In genomic region chr13:56132941-56133340, GRCm38 (mm10) we compare ENCODE assay signal across 9 mouse cellular contexts. TPM values are rescaled to one million over a fixed set of nuclear protein-coding genes. Genes with fewer than 3 reads are reported as not detected.
DNase-seq lines count a peak whose midpoint lies in the region; ATAC-seq and TF ChIP-seq lines count a peak whose summit lies in the region.
"Had no signal": no experiment of that assay in that cellular context is flagged by ENCODE, and none has a peak within 500 bp of the region (broad histone marks: within the 10 kb centered on the region; RNA-seq: fewer than 3 reads in every experiment).

No protein-coding gene starts in this region.

- no peak for DNase-seq in hindbrain, embryonic 14.5 days (ENCODE audit: low spot score)
- no peak for DNase-seq in spleen, adult 2 months (ENCODE audit: low read depth in 1 of 2, low spot score in 2 of 2)
- no peak for DNase-seq in spleen, postnatal 36 days (ENCODE audit: low spot score in 2 of 2)
- no peak for DNase-seq in limb, embryonic 11.5 days (ENCODE audit: low spot score)
- DNase-seq in left cerebral cortex, adult 11 months (ENCODE audit: low spot score): no peak
- no peak for DNase-seq in embryo, embryonic 11 days
- DNase-seq: adrenal gland, postnatal 25 days; kidney, adult 8-10 months had no signal

- H3K4me1 ChIP-seq in hindbrain, embryonic 14.5 days (replicated peaks; ENCODE audit: control insufficient read depth, insufficient read depth, low read length): peaks cover 21% of the 10 kb centered on the region
- peaks cover 21% of the 10 kb centered on the region for H3K4me1 ChIP-seq in hindbrain, embryonic 16.5 days (ENCODE audit: control insufficient read depth, insufficient read depth, low read depth, low read length)
- peaks cover 30% of the 10 kb centered on the region; the same call in 1 of the 2 replicates for H3K4me1 ChIP-seq in spleen, adult 2 months (ENCODE audit: control insufficient read depth, insufficient read depth, insufficient read length)
- peaks cover 26% of the 10 kb centered on the region for H3K4me1 ChIP-seq in limb, embryonic 11.5 days (ENCODE audit: control insufficient read depth, insufficient read depth, low read length)

- no peak overlapping the region for H3K27ac ChIP-seq in hindbrain, embryonic 14.5 days
- no peak overlapping the region for H3K27ac ChIP-seq in hindbrain, embryonic 16.5 days (ENCODE audit: low read depth, low read length)
- H3K27ac ChIP-seq in spleen, adult 2 months (ENCODE audit: insufficient read depth, low read length): peak overlapping the region; percentile 11
- no peak overlapping the region for H3K27ac ChIP-seq in limb, embryonic 11.5 days (replicated peaks; ENCODE audit: low read depth, low read length)

- no peak overlapping the region for H3K9ac ChIP-seq in hindbrain, embryonic 14.5 days
- H3K9ac ChIP-seq in hindbrain, embryonic 16.5 days (ENCODE audit: low read depth, low read length): no peak overlapping the region
- H3K9ac ChIP-seq in limb, embryonic 11.5 days (ENCODE audit: low read length): no peak overlapping the region

- no peak overlapping the region for H3K4me3 ChIP-seq in hindbrain, embryonic 14.5 days (replicated peaks; ENCODE audit: low read length)
- no peak overlapping the region for H3K4me3 ChIP-seq in hindbrain, embryonic 16.5 days (ENCODE audit: low read length)
- no peak overlapping the region; the same call in 1 of the 2 replicates for H3K4me3 ChIP-seq in spleen, adult 2 months (ENCODE audit: extremely low read depth, insufficient read depth, insufficient read length)
- H3K4me3 ChIP-seq in limb, embryonic 11.5 days (ENCODE audit: low read depth, low read length): peak overlapping the region; percentile 98; the same call in 1 of the 2 replicates

- no peak for TF ChIP-seq CTCF in spleen, adult 2 months (IDR thresholded peaks at IDR 0.05; ENCODE audit: extremely low read depth, insufficient read depth, insufficient read length, insufficient replicate concordance)

- ATAC-seq in hindbrain, embryonic 14.5 days (ENCODE audit: low FRiP score): no peak
- ATAC-seq in hindbrain, embryonic 16.5 days: no peak
- ATAC-seq in limb, embryonic 11.5 days (ENCODE audit: insufficient number of reproducible peaks, low FRiP score, low TSS enrichment, low read depth): no peak

- H3K27me3 ChIP-seq in hindbrain, embryonic 14.5 days (ENCODE audit: control insufficient read depth, insufficient read depth, low read length): no peaks in the 10 kb centered on the region
- H3K27me3 ChIP-seq in hindbrain, embryonic 16.5 days (replicated peaks; ENCODE audit: control insufficient read depth, insufficient read depth, low read length): no peaks in the 10 kb centered on the region
- H3K27me3 ChIP-seq in spleen, adult 2 months (ENCODE audit: control insufficient read depth, insufficient read depth, low read length): no peaks in the 10 kb centered on the region
- no peaks in the 10 kb centered on the region for H3K27me3 ChIP-seq in limb, embryonic 11.5 days (ENCODE audit: control insufficient read depth, insufficient read depth, low read length)

- 87% methylated on average over 7 of the region's 7 CpGs for WGBS in hindbrain, embryonic 14.5 days
- WGBS in hindbrain, embryonic 16.5 days: 80% methylated on average over 7 of the region's 7 CpGs
- 21% methylated on average over 7 of the region's 7 CpGs for WGBS in spleen, adult 2 months
- WGBS in limb, embryonic 11.5 days: 71% methylated on average over 7 of the region's 7 CpGs

- no peaks in the 10 kb centered on the region for H3K9me3 ChIP-seq in hindbrain, embryonic 14.5 days (ENCODE audit: control insufficient read depth, low read length)
- no peaks in the 10 kb centered on the region for H3K9me3 ChIP-seq in hindbrain, embryonic 16.5 days (ENCODE audit: control insufficient read depth, low read length)
- H3K9me3 ChIP-seq in limb, embryonic 11.5 days (ENCODE audit: control insufficient read depth, low read length): no peaks in the 10 kb centered on the region

- H3K4me2 ChIP-seq in hindbrain, embryonic 14.5 days (replicated peaks): peak overlapping the region; percentile 95; the same call in 1 of the 2 replicates
- no peak overlapping the region for H3K4me2 ChIP-seq in hindbrain, embryonic 16.5 days (ENCODE audit: low read length)
- H3K4me2 ChIP-seq in limb, embryonic 11.5 days (ENCODE audit: low read depth, severe bottlenecking): peak overlapping the region; percentile 74; the same call in 1 of the 2 replicates

- TF ChIP-seq POLR2A in spleen, adult 2 months (IDR thresholded peaks at IDR 0.05; ENCODE audit: low read depth, low read length): no peak

- H3K36me3 ChIP-seq in hindbrain, embryonic 14.5 days (replicated peaks; ENCODE audit: control insufficient read depth, insufficient read depth): peaks cover 6% of the 10 kb centered on the region; the same call in 1 of the 2 replicates
- H3K36me3 ChIP-seq in hindbrain, embryonic 16.5 days (ENCODE audit: control insufficient read depth, insufficient read depth, low read length): peaks cover 3% of the 10 kb centered on the region
- peaks cover 2% of the 10 kb centered on the region; the same call in 1 of the 2 replicates for H3K36me3 ChIP-seq in spleen, adult 2 months (ENCODE audit: control insufficient read depth, insufficient read depth, low read length)
- peaks cover 9% of the 10 kb centered on the region for H3K36me3 ChIP-seq in limb, embryonic 11.5 days (ENCODE audit: control insufficient read depth, insufficient read depth, low read length)

RNA-seq across cellular contexts. Expression of gene H2afy, which starts 3.2 kb away (rescaled TPM):
- polyA plus RNA-seq in hindbrain, embryonic 14.5 days (2014; fragmentation: Nextera tagmentation; extraction: Ambion mirVana): 287 and 316 TPM in 2 replicates
- 239 and 258 TPM in 2 replicates for polyA plus RNA-seq in hindbrain, embryonic 16.5 days (2015; fragmentation: Nextera tagmentation; extraction: Ambion mirVana)
- 125 and 150 TPM in 2 replicates for polyA plus RNA-seq in spleen, adult 2 months (2012; rRNA removed)
- 726 and 743 TPM in 2 replicates for polyA plus RNA-seq in limb, embryonic 11.5 days (2014; fragmentation: Nextera tagmentation; extraction: Ambion mirVana)

RNA-seq across cellular contexts. Expression of gene Tifab, which starts 45.7 kb away (rescaled TPM):
- 0.37 and 0.73 TPM in 2 replicates for polyA plus RNA-seq in hindbrain, embryonic 14.5 days (2014; fragmentation: Nextera tagmentation; extraction: Ambion mirVana)
- 1.0 and 1.3 TPM in 2 replicates for polyA plus RNA-seq in hindbrain, embryonic 16.5 days (2015; fragmentation: Nextera tagmentation; extraction: Ambion mirVana)
- polyA plus RNA-seq in spleen, adult 2 months (2012; rRNA removed): 20.8 and 26.8 TPM in 2 replicates
- polyA plus RNA-seq in limb, embryonic 11.5 days (2014; fragmentation: Nextera tagmentation; extraction: Ambion mirVana): 0.27 and 0.52 TPM in 2 replicates
